Mouse (Mus musculus) hindbrain, embryonic 10.5 days (tissue): Measurements from ENCODE around the gene Gm20671. TPM values are rescaled to one million over a fixed set of nuclear protein-coding genes. Genes with fewer than 3 reads are reported as not detected.
"Not testable (repeated sequence)": the region's sequence is repeated elsewhere in the genome, so short reads cannot be mapped to it uniquely, and the experiment has no call there.

Experiments
- DNase-seq: peaks from one replicate; pipeline ENCODE4 v3.0.0-alpha.2; 2017; ENCODE audit warnings: low spot score
- H3K27ac ChIP-seq: fragments of 300-500 bp; sonication (generic); 2 replicates; pipeline ENCODE4 v1.5.1; 2016; ENCODE audit warnings: mild to moderate bottlenecking, moderate library complexity
- H3K27me3 ChIP-seq: fragments of 300-500 bp; sonication (generic); 2 replicates; pipeline ENCODE4 v1.6.1; 2016; ENCODE audit warnings: mild to moderate bottlenecking; ENCODE audit not compliant: poor library complexity, insufficient read depth, severe bottlenecking
- H3K36me3 ChIP-seq: fragments of 300-500 bp; sonication (generic); 2 replicates; pipeline ENCODE4 v1.6.1; 2016; ENCODE audit warnings: mild to moderate bottlenecking, moderate library complexity
- H3K4me1 ChIP-seq: fragments of 300-500 bp; sonication (generic); replicated peaks from 2 replicates; pipeline ENCODE4 v1.6.1; 2016; ENCODE audit warnings: mild to moderate bottlenecking
- H3K4me3 ChIP-seq: fragments of 300-500 bp; sonication (generic); 2 replicates; pipeline ENCODE4 v1.5.1; 2016; ENCODE audit warnings: mild to moderate bottlenecking, moderate library complexity
- H3K9me3 ChIP-seq: fragments of 300-500 bp; sonication (generic); 2 replicates; pipeline ENCODE4 v1.6.1; 2016; ENCODE audit warnings: mild to moderate bottlenecking, moderate library complexity
- WGBS: fragments of 180-500 bp; shearing (Covaris S2); methylation state at CpG from one replicate; pipeline ENCODE4 v1.1.7; 2016; 5-methylcytosine and 5-hydroxymethylcytosine counted together
- polyA plus RNA-seq: library from polyadenylated mRNA; unstranded; fragments of >200 nt; fragmentation: Nextera tagmentation; extraction: Ambion mirVana; gene quantifications from 2 replicates; pipeline ENCODE4 v1.2.1, GENCODE M21; 2016

The Gm20671 gene
- not detected in 2 replicates for polyA plus RNA-seq

DNA sequence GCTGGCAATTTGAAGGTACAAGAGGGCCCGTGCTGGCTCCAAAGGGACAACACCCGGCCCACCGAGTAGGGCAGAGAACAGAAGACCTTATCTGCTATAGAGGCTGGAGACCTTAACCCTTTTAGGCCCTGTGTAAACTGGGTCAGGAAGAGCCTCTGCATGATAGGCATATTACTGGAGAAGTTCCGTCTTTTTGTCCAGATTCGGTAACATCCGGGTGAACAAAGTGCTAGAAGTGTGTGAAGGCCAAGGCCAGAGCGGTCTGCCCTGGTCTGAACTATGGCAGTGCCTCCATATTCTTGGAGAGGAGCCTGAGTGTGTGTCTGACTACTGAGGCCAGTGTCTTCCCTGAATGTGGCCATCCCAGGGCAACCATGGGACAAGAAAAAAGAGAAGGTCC is at the start of gene Gm20671:
Gene Gm20671, minus strand, starts transcription at position 101 of the 400 bp plus-strand sequence.
- H3K9me3 ChIP-seq, result no peaks in the 10 kb centered on the region
- WGBS, result 94% methylated on average over 7 of the region's 7 CpGs

DNA sequence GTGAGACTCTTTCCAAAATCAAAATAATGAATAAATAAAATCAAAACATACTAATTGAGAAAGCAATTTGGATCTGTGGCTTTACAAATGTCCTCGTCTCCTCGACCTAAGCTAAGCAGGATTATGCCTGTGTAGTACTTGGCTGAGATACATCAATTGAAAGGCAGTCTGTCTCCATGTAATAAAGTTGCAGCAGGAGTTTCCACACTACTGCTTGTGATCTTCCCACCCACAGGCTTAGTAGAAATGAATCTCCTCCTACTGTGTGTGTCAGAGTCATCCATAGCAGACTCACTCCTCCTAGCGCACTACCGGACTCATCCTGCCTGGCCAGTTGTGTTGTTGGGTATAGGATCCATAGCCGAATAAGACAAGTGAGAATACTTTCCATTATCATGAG is 45.4 kb upstream of the Gm20671 start:
- Histone ChIP-seq H3K36me3 (peaks cover 96% of the 10 kb centered on the region), H3K4me3 (no peak overlapping the region), H3K9me3 (no peaks in the 10 kb centered on the region), H3K4me1 (no peaks in the 10 kb centered on the region), H3K27me3 (no peaks in the 10 kb centered on the region), H3K27ac (no peak overlapping the region)
- DNase-seq, result no peak
- WGBS, result 95% methylated on average over 5 of the region's 5 CpGs

More for the DNA sequence above, at the start of gene Gm20671:
- H3K4me3 ChIP-seq, result no peak within 1 kb of the TSS
- H3K27ac ChIP-seq, result no peak within 1 kb of the TSS
- H3K27me3 ChIP-seq, result no peaks in the 10 kb centered on the region
- H3K36me3 ChIP-seq, result peaks cover 84% of the 10 kb centered on the region
- H3K4me1 ChIP-seq, result no peaks in the 10 kb centered on the region
- no peak for DNase-seq

- peaks cover 82% of the 10 kb centered on the region for H3K36me3 ChIP-seq
Measured at GRCm38 (mm10) chr5:32869389-32870024, 42.6 kb upstream of the Gm20671 start.

DNA sequence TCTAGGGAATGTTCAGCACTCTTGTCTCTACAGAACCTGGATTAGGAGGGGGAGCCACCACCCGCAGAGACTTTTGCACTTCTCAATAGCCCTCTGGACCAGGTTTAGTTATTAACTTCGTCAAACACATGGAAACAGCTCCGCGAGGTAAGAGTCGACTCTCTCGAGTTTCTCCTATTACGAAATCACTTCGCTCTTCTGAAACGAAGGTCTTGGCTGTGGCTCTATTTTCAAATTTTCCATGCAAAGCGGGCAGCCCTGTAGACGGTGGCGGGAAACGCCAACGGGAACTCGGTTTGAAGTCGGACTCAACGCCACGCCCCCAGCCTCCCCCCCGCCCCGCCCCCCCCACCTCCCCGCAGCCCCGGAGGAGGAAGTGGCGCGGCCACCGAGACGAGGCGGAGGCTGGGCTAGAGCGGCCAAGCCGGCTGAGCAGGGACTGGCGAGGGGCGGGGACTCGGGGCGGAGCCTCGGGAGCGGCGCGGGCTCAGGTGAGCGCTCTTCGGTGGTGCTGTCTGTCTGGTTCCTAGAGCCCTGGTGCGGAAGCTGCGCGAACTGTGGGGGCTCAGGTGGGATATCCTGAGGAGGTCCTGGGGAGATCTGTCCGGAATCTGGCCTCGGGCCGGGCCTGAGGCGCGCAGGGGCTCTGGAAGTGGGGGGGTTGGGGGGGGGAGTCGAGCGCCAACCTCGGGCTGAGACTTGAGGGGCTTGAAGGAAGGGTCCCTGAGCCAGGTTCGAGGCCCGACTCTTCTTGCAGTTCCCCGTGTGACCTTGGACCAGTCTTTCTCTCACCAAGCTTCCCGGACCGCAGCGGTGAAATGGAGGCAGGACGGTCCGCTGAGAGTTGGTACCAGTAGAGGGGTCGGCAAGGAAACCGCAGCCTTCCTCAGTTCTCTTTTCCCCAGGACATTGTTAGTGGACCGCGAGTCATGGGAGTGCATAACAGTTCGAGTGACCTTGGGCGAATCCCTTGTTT is 36.6 kb upstream of the Gm20671 start, which contains the start of gene Depdc5:
Gene Depdc5, plus strand, starts transcription at position 449 of the 976 bp plus-strand sequence.
- H3K27me3 ChIP-seq, result no peaks in the 10 kb centered on the region
- WGBS, result under 1% methylated on average over 64 of the region's 64 CpGs
- H3K36me3 ChIP-seq, result peaks cover 27% of the 10 kb centered on the region
- H3K4me3 ChIP-seq, result peak within 1 kb of the TSS; percentile 82
- peak; percentile 95 for DNase-seq
- peak within 1 kb of the TSS; percentile 89 for H3K27ac ChIP-seq
- H3K4me1 ChIP-seq, result peaks cover 13% of the 10 kb centered on the region
- no peaks in the 10 kb centered on the region for H3K9me3 ChIP-seq

More at GRCm38 (mm10) chr5:32869389-32870024, 42.6 kb upstream of the Gm20671 start:
- WGBS, result 94% methylated on average over 5 of the region's 5 CpGs
- Histone ChIP-seq H3K4me1 (peaks cover 3% of the 10 kb centered on the region; the same call in 1 of the 2 replicates), H3K4me3 (no peak overlapping the region), H3K27me3 (no peaks in the 10 kb centered on the region), H3K27ac (no peak overlapping the region), H3K9me3 (no peaks in the 10 kb centered on the region)
- DNase-seq, result no peak

- Histone ChIP-seq H3K36me3 (peaks cover 18% of the 10 kb centered on the region), H3K4me1 (peaks cover 13% of the 10 kb centered on the region), H3K27ac (peak overlapping the region; percentile 89), H3K4me3 (peak overlapping the region; percentile 82), H3K27me3 (no peaks in the 10 kb centered on the region), H3K9me3 (no peaks in the 10 kb centered on the region)
- DNase-seq, result no peak
- 80% methylated on average over 6 of the region's 6 CpGs for WGBS
Measured at GRCm38 (mm10) chr5:32862469-32863132, 35.7 kb upstream of the Gm20671 start.

DNA sequence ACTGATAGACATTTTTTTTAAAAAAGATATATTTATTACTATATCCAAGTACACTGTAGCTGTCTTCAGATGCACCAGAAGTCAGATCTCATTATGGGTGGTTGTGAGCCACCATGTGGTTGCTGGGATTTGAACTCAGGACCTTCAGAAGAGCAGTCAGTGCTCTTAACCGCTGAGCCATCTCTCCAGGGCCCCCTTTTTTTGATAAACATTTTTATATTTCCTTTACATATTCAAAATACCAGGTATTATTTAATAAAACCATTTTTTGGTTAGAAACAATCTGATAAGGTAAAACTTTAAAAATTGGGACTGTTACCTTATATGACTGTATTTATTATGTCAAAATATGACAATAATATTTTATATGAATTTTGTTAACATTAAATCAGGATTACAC is 34.2 kb upstream of the Gm20671 start:
- peaks cover 17% of the 10 kb centered on the region for H3K4me1 ChIP-seq
- no peaks in the 10 kb centered on the region for H3K9me3 ChIP-seq
- 94% methylated on average over 1 of the region's 1 CpGs for WGBS
- H3K4me3 ChIP-seq, result no peak overlapping the region
- H3K27ac ChIP-seq, result no peak overlapping the region
- peaks cover 3% of the 10 kb centered on the region; the same call in 1 of the 2 replicates for H3K36me3 ChIP-seq
- H3K27me3 ChIP-seq, result no peaks in the 10 kb centered on the region
- no peak for DNase-seq

DNA sequence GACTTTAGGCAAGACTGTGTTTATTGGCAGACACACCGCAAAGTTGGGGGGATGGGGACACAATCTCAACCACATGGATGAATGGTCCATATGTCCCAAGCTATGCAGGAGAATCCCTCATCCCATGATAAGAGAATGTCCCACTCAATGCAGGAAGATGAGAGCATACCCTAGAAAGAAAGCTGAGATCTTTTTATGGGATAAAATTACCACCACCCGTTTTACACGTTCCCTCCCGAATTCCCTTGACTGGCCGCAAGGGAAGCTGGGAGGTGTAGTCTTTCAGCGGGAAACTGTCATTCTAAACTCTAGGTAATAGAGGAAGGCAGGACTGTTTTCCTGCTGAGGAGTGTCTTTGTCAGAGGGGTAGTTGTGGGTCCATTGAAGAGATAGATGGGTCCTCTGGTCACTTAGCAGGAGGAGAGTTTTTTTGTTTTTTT is 30.9 kb upstream of the Gm20671 start:
- WGBS, result 4% methylated on average over 6 of the region's 6 CpGs
- H3K27ac ChIP-seq, result peak overlapping the region; percentile 87
- peak; percentile 21 for DNase-seq

DNA sequence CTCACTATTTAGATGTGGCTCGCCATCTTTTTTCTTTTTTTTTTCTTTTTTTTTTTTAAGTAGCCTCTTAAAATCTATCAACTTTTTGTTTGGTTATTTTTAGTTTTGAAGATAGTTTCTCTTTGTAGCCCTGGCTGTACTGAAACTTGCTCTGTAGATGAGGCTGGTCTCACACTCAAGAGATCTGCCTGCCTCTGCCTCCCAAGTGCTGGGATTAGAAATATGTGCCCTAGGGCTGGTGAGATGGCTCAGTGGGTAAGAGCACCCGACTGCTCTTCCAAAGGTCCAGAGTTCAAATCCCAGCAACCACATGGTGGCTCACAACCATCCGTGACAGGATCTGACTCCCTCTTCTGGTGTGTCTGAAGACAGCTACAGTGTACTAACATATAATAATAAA is 28.4 kb upstream of the Gm20671 start:
- H3K27ac ChIP-seq, H3K4me3 ChIP-seq, H3K27me3 ChIP-seq, DNase-seq, H3K9me3 ChIP-seq: not testable (repeated sequence)
- Histone ChIP-seq H3K36me3 (peaks cover 19% of the 10 kb centered on the region), H3K4me1 (peaks cover 36% of the 10 kb centered on the region)
- WGBS, result 87% methylated on average over 3 of the region's 3 CpGs

More for the DNA sequence above, 30.9 kb upstream of the Gm20671 start:
- H3K4me1 ChIP-seq, result peaks cover 19% of the 10 kb centered on the region
- H3K27me3 ChIP-seq, result no peaks in the 10 kb centered on the region
- H3K9me3 ChIP-seq, result no peaks in the 10 kb centered on the region
- H3K36me3 ChIP-seq, result no peaks in the 10 kb centered on the region
- peak overlapping the region; percentile 57 for H3K4me3 ChIP-seq

GRCm38 (mm10) chr5:32854818-32855217 is 27.9 kb upstream of the Gm20671 start:
- no peaks in the 10 kb centered on the region for H3K27me3 ChIP-seq
- peaks cover 23% of the 10 kb centered on the region for H3K36me3 ChIP-seq
- H3K9me3 ChIP-seq, result no peaks in the 10 kb centered on the region
- H3K4me1 ChIP-seq, result peaks cover 36% of the 10 kb centered on the region
- no peak for DNase-seq
- WGBS, result 89% methylated on average over 4 of the region's 4 CpGs
- no peak overlapping the region for H3K4me3 ChIP-seq
- peak overlapping the region; percentile 95 for H3K27ac ChIP-seq

GRCm38 (mm10) chr5:32853731-32854507 is 27.0 kb upstream of the Gm20671 start, which contains the start of gene Prr14l:
Gene Prr14l, minus strand, starts transcription at chr5:32854256.
- H3K36me3 ChIP-seq, result peaks cover 28% of the 10 kb centered on the region
- no peaks in the 10 kb centered on the region for H3K9me3 ChIP-seq
- peak within 1 kb of the TSS; percentile 93 for H3K4me3 ChIP-seq
- WGBS, result under 1% methylated on average over 51 of the region's 51 CpGs
- peaks cover 36% of the 10 kb centered on the region for H3K4me1 ChIP-seq
- H3K27ac ChIP-seq, result peak within 1 kb of the TSS; percentile 95
- DNase-seq, result peak; percentile 97
- H3K27me3 ChIP-seq, result no peaks in the 10 kb centered on the region

GRCm38 (mm10) chr5:32852026-32852425 is 25.1 kb upstream of the Gm20671 start:
- H3K9me3 ChIP-seq, result no peaks in the 10 kb centered on the region
- DNase-seq, result no peak
- no peaks in the 10 kb centered on the region for H3K27me3 ChIP-seq
- peak overlapping the region; percentile 93 for H3K4me3 ChIP-seq
- 0 out of 2 replicates have a peak overlapping the region, but pooled peaks have one; percentile 1 for H3K27ac ChIP-seq
- peaks cover 32% of the 10 kb centered on the region for H3K4me1 ChIP-seq
- H3K36me3 ChIP-seq, result peaks cover 45% of the 10 kb centered on the region
- 76% methylated on average over 6 of the region's 6 CpGs for WGBS

- DNase-seq, H3K27ac ChIP-seq, H3K27me3 ChIP-seq, H3K4me3 ChIP-seq, H3K9me3 ChIP-seq: not testable (repeated sequence)
- Histone ChIP-seq H3K4me1 (peaks cover 30% of the 10 kb centered on the region), H3K36me3 (peaks cover 70% of the 10 kb centered on the region)
- 89% methylated on average over 3 of the region's 3 CpGs for WGBS
Measured at GRCm38 (mm10) chr5:32849580-32849979, 22.7 kb upstream of the Gm20671 start.
